Mouse (Mus musculus) adrenal gland, postnatal 4 days (tissue): ENCODE data around the gene Gm17409. TPM values are rescaled to one million over a fixed set of nuclear protein-coding genes. Genes with fewer than 3 reads are reported as not detected.

Experiments used
- DNase-seq, 2 experiments: peaks; one replicate each; pipeline ENCODE4 v3.0.0; 2021 to 2022; ENCODE audit warnings: low spot score in 2 of 2, mixed read lengths in 2 of 2
- total RNA-seq, 2 experiments: library from RNA; stranded (reverse); gene quantifications; 2 replicates each; pipeline ENCODE4 v1.2.3; 2021

The Gm17409 gene
- total RNA-seq, 2 experiments from 2014 or later, result not detected

DNA sequence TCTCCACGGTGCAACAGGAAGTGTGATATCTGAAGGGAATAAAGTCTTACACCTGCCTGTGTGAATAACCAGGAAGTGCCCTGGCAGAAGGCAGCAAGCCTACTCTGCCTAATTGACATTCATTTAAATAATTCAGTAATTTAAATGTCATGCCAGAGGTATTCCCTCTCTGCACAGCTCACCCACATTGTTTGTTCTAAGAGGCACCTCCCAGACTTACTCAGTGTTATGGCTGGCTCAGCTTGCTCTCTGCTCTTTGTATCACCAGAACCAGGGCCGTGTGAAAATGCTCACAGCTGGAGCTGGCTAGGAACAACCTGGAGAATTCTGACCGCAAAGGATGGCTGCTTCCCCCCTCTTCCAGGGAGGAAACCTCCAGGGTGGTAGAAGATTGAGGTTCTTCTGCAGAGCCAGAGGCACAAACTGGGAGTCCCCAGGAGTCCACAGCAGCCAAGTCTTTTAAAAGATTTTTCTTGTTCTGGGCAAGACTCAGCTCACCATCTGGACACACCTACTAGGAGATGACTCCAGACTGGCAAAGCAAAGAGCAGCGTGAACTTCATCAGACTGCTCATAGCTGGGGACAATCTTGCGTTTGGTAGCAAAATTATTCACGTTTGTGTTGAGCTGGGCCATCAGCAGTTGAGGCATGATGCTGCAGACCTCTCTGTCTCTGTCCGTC lies 14.5 kb downstream of the Gm17409 start:
- no peak for DNase-seq

DNA sequence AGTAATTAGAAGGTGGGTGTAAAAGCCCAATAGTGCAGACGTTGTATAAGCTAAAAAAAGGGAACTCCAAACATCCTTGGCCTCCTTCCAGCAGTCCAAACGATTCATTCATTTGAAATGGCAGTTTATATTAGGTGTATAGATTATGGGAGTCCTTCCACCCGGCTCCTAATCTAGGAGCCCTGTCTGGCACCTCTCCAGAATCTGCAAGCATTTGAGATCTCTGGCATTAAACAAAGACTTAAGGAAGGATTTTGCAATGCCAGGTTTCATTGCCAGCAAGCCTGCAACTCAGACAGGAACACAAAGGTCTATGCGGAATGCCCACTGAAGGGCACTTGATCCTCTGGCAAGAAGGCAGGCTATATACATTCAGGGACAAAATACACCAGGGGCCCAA lies 15.2 kb downstream of the Gm17409 start:
- DNase-seq, result no peak

DNA sequence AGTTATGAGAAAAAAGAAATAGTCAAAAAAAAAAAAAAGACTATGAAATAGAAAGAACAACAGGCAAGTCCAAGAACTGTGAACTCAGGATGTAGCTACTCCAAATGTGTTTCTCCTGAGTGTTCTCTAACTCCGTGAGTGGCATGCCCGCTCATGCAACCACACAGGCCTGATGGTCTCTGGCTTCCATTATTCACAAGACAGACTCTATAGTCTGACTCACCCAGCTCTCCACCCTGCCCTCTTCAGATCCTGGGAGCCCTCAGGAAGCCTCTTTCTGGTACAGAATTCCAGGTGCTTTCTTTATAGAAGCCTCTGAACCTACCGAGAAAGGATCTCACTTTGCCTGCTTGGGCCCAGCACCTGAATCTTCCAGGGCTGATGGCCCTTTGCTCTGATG lies 15.8 kb downstream of the Gm17409 start:
- no peak for DNase-seq

DNA sequence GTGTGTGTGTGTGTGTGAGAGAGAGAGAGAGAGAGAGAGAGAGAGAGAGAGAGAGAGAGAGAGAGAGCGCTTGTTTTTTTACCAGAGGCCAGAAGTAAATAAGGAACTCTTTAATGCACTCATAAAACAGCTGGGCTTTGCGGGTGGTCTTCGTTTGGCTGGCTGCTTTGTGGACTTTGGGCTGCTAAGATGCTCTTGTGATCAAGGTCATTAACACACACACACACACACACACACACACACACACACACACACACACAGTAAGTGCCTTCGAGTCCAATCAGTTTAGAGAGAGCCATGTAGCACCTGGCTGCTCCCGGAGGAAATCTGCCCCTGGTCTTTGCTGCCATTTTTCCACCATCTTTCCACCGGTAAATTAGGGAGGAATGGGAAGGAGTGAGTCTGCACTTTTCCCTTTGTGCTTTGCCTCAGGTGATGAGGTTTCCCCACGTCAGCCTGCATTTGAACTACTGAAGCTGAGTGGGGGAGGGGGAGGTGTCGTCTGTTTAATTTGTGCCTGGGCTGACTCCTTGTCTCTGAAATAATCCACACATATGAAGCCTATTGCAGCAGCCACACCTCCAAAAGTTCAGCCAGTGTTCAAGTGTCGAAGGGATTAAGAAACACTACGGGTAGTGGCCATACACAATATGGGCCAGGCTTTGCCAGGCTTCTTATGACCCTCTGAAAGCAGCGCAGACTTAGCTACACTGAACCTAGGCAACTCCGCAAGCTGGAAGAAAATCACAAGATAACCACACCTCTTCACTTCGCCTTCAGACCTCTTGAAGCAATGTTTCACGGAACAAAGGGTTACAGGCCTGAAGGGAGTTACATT lies 16.7 kb downstream of the Gm17409 start:
- DNase-seq, result no peak

DNA sequence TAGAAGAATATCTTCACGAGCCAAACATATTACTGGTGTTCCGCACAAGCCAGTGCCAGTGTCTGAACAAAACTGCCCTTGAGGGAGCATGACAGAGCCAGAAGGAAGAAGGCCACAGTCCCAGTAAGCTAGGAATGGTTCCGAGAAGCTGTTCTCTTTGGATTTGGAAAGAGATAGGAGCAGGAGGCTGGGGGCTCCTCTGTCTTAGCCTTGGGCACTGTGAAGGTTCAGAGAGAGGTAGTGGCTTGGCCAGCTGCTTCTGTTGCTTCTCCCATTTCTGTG lies 17.3 kb downstream of the Gm17409 start:
- DNase-seq, result no peak

DNA sequence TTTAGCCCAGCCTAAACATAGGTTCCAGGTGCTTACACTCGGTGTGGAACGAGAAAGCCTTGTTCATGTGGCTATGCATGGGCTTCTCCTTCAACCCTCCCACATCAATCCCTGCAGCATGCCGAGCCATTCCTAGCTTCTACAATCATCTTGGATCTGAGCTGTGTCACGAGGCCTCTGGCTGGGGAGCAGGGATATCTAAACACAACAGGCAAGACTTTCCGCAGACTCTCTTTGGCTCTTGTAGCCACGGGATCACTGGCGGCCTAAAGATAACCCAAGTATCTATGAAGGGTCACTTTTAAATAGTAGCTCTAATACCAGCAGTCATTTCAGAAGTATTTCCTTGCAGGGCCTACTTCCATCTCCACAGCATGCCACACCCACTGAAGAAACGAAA lies 18.5 kb downstream of the Gm17409 start:
- DNase-seq, result no peak

DNA sequence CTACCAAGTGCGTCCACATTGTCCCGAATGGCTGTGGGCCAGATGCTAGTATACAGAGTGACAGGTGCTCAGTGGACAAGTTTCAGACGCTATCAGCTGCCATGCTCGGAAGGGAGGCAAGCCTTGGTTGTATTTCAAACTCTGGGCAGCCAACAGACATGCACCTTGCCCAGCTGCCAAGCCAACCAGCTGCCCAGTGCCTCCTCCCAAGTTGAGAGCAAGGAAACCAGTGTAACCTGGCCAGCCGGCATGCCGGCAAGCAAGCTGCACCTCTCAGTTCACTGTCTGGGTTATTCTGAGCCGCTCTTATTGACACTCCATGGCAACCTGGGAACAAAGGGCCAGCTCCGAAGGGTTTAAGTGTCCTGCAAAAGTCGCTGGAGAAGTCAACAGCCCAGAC lies 19.4 kb downstream of the Gm17409 start:
- no peak for DNase-seq

DNA sequence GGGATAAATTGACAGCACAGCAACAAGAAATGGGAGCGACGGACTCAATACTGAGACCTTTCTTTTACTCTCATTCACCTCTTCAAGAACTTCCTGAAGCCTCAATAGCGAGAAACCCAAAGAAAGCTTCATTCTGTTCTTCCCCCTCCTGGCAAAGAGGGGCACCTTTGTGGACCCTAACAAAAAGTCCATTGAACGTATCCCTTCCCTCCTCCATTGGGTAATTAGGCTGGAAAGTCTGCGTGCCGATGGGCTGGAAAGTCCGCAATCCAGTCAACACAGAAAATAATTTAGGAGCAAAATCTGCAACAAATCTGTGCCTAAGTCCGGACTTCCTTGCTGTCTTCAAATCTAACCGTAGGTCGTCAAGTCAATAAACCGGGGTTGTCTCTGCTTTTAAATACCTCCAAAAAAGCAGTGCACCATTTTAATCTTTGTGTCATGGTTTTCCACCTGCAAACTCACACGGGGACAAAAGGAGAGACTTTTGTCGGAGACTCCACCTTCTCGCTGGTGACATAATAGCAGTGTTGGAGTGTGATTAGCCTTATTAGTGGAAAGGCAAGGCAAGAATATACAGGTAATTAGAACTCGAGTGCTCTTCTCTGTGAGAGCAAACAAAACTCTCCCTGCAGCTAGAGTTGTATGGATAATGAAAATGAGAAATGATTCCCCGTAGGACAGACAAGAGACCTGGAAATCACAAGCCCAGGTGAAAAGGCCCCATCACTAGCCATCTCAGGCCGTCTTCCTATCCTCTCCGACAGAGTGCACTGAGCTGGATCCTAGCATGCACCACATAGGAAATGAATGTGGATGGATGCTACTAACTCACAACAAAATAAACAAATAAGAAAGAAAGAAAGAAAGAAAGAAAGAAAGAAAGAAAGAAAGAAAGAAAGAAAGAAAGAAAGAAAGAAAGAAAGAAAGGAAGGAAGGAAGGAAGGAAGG lies 24.0 kb downstream of the Gm17409 start:
- DNase-seq, result no peak

DNA sequence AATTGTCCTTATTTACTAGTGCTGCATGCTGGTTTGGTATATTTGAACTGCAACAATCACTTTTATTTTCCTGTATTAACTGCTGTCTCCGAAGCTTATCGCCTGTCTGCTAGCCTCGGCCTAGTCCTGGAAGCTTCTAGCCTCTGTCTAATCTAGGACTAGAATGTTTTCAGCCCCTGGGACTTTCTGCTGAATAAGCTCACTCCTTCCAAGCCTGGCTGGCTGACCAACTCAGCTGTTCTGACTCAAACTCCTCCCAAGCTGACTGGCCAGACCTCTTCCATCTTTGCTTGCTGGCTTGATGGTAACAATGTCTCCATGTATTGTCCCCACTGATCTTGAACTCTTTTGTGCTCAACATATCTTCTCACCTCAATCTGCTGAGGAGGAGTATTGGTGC lies 25.4 kb downstream of the Gm17409 start:
- no peak for DNase-seq

DNA sequence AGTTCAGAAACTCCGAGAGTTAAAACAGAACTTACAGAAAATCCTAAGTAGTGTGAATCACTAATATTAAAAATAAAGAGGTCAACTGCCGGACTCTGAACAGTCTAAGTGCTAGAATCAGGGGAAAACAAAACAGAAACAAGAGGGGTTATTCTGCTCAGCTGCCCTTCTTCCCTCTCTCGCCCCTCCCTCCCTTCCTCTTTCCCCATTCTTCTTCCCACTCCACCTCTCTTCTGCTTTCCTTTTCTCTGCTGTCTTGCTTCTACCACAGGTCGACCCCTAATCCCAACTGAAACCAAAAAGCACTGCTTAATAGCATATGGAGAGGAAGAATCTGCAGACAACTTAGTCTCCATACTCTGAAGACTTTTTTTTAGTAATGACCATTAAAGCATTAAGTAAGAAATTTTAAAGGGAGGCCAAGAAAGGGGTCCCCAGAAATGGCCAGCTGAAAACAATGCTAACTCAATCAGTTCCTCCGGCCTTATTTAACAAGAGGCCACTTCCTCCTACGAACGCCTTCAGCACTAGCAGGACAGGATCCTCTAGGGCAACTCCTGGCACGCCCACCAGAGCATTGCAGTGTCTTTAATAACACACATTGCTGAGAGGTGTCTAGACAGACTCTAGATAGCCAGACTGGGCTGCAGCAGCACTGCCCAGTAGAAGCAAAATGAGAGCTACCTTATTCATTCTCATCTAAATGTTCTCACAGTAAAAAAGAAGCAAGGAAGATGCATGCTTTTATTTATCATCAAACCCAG lies 26.9 kb downstream of the Gm17409 start:
- no peak for DNase-seq

DNA sequence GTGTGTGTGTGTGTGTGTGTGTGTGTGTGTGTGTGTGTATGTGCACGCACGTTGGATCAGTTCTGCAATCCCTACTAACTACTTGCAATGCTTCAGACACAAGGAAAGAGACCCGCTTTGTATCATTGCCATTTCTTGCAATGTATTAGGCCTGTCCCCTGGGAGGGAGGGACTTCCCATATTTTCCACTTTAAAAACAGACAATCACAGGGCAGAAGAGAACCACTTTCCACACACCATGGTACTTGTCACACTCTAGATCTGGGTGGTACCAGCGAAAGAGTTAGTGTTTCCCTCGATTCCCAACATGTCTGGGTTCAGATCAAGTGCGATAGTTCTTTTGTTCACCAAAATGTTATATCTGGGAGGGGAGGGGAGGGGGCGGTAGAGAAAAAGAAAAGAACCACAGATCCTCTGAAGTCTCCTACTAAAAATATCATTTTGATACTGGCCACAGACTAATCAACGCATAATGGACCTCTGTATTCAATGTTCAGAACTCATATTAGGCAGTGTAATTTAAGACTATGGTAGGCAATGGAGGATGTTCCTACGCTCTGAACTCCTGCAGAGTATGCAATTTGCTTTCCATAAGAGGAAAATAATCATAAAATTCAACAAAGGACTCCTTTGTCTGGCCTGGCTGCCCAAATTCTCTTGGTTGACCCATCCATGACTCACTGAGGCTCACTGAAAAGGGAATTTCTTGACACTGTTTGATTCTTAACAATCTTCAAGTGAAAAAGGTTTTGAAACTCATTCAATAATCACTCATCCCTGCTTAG lies 35.6 kb downstream of the Gm17409 start:
- no peak for DNase-seq

DNA sequence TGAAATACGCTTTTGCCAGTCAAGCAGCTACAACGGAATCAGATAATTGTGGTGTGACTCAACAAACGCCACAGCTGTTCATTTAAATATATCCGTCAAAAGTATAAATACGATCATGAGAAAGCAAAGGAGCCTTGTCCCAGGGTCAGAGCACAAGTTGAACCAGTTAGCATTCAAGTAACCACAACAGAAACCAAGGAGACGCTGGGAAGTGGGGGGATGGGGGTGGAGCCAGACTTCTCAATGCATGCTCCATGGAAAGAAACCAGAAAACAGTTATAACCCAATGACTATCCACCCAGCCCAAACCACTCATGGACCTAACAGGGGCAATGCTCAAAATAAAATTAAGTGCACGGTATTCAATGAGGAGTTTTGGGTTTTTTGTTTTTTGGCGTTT lies 40.3 kb downstream of the Gm17409 start:
- DNase-seq, result no peak

DNA sequence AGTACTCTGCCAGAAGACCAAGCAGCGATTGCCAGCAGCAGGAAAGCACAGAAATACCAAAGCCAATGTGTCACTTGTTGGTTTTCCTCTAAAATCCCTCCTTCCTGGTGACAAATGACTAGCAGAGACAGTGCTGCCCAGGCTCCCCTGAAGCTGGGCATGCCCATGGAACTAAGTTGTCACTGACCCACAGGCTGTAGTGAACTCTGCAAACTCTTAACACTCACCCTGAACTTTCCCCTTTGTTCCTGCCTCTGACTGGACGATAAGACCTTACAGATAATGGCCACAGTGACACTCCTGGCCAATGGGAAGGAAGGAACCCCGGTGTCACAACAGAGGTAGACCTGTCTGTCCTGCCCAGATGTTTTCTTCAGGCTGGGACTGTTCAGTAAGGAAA lies 43.3 kb downstream of the Gm17409 start:
- DNase-seq, result no peak

DNA sequence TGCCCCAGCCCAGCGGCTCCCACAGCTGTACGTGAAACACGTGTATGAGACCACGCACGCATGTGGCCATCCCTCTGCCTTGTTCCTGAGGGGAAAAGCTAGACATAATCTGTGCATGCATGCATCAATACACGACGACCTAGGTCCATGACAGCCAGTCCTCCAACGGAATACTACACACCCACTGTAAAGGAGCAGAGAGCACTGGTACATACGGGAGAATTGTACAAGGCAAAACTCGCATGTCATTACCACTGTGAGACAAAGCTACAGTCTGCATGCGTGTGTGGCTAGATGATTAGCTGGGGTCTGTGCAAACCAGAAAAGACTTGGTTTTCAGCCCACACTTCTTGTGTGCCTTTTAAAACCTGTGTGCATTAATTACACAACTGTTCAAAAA lies 44.6 kb downstream of the Gm17409 start:
- DNase-seq, result no peak

DNA sequence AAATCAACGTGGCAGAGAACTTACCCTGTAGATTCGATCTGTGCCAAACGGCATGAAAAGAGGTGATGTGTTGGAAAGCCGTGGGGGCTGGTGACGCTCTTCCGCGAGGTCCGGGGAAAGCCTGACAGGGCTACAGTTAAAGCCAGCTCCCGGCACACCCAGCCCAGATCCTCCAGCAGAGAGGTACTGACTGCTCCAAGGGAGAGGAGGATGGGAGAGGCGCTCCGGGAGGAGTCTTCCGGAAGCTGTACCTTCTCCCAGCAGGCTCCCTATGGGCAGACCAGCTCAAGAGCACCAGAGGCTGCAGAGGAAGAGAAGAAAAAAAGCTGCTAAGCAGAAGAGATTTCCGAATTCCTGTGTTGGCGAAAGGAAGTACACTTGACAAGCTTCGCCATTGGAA lies 46.1 kb downstream of the Gm17409 start:
- DNase-seq, result no peak

DNA sequence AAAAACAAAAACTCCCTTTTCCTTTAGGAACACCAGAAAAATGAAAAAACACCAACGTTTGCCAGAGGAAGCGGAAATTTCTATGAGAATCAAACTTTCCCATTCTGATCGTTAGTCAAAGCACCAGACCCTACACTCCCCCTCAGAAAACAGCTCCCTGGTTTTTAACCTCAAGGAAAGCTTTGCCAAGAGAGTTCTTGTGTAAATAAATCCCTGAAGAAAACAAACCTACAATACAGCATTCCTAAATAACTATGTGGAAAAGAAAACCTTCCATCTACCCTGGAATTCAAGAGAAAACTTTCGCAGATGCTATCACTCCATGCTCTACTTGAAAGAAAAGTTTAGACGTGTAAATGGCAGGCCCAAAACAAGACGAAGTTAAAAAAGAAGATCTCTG lies 47.0 kb downstream of the Gm17409 start:
- DNase-seq, result no peak

DNA sequence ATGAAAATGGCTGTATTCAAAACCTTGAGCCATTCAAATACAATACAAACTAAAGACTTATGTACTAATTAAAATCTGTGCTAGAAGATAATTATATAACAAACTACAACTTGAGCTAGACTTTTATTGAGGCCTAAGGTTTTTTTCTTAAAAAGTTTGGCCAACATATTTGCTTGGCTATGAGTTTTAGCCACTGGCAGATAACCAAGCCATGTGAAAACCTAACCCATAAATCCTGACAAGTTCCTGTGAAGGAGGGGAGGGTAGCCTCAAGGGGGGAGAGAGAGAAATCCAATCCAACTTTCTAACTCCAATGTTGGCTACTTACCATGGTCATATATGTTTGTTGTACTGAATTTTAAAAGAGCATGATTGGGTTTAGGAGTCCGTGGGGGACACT lies 48.6 kb downstream of the Gm17409 start:
- DNase-seq, result no peak
